Mouse (Mus musculus) E14TG2a.4 (cell line): ENCODE measurements around the gene Pdgfd.

ENCODE experiments used
- CTCF ChIP-seq: conservative IDR thresholded peaks from 2 replicates; pipeline ENCODE4 v1.5.1; 2014; ENCODE audit warnings: low read length
- NANOG ChIP-seq: IDR thresholded peaks from 2 replicates; pipeline ENCODE4 v1.6.1; 2014; ENCODE audit warnings: borderline replicate concordance, low read length, mixed read lengths

GRCm38 (mm10) chr9:6339394-6339793 is 171.0 kb downstream of the Pdgfd start:
- TF ChIP-seq CTCF (no peak), NANOG (no peak)
